ENCODE assay signal across 8 mouse cellular contexts in genomic region chr12:99562073-99562866, GRCm38 (mm10). TPM values are rescaled to one million over a fixed set of nuclear protein-coding genes. Genes with fewer than 3 reads are reported as not detected.
DNase-seq lines count a peak whose midpoint lies in the region; ATAC-seq and TF ChIP-seq lines count a peak whose summit lies in the region.

No protein-coding gene starts in this region.

- H3K27ac ChIP-seq in testis, adult 2 months (ENCODE audit: control insufficient read depth, insufficient read depth, low read depth, low read length) = peak overlapping the region; percentile 77
- 0 out of 2 replicates have a peak overlapping the region, but pooled peaks have one; percentile 11 for H3K27ac ChIP-seq in cortical plate, adult 2 months (ENCODE audit: insufficient read depth, low read length)

- no peaks in the 10 kb centered on the region; the same call in 1 of the 2 replicates for H3K27me3 ChIP-seq in testis, adult 2 months (ENCODE audit: control insufficient read depth, insufficient read depth, low read length)

- intact Hi-C loops in gastrocnemius, postnatal 14 days (cut with DNase I; ENCODE audit: low total_unique reads) = no loop called here
- intact Hi-C loops in left cerebral cortex, postnatal 14 days (cut with DNase I) = loop anchor here (5.0 to 10.0 kb wide), 4 partner anchors 90 to 273 kb away; no protein-coding TSS in a partner anchor

- TF ChIP-seq CTCF in testis, adult 2 months (IDR thresholded peaks at IDR 0.05; ENCODE audit: control insufficient read depth, insufficient read depth, insufficient replicate concordance, low read depth, low read length) = no peak
- TF ChIP-seq CTCF in cortical plate, adult 2 months (IDR thresholded peaks at IDR 0.05; ENCODE audit: extremely low read depth, insufficient read depth, low read length) = no peak

- H3K4me3 ChIP-seq in testis, adult 2 months (ENCODE audit: control insufficient read depth, low read depth, low read length) = peak overlapping the region; percentile 81
- peak overlapping the region; percentile 75 for H3K4me3 ChIP-seq in cortical plate, adult 2 months (ENCODE audit: insufficient read depth, low read length)

- DNase-seq in testis, postnatal 14 days (ENCODE audit: low spot score) = no peak
- DNase-seq in gastrocnemius, postnatal 14 days = peak; percentile 68
- DNase-seq in left cerebral cortex, postnatal 14 days (ENCODE audit: low spot score in 2 of 2) = peak; percentile 33 to 47
- peak; percentile 14 to 30 for DNase-seq in right cerebral cortex, postnatal 36 days (ENCODE audit: low spot score in 2 of 2)

- peak; percentile 15 for ATAC-seq in inflammation-experienced regulatory T-cells, adult 6 months
- ATAC-seq in megakaryocyte-erythroid progenitor cell, adult 5-6 weeks (replicated peaks; ENCODE audit: low FRiP score, low TSS enrichment, poor library complexity, severe bottlenecking) = peak; percentile 35

- no peaks in the 10 kb centered on the region for H3K36me3 ChIP-seq in testis, adult 2 months (ENCODE audit: control insufficient read depth, insufficient read depth, low read length)

- TF ChIP-seq POLR2A in testis, adult 2 months (IDR thresholded peaks at IDR 0.05; ENCODE audit: control insufficient read depth, low read depth, low read length) = 0 out of 2 replicates have a peak, but pooled peaks have one; percentile 22
- TF ChIP-seq POLR2A in cortical plate, adult 2 months (IDR thresholded peaks at IDR 0.05; ENCODE audit: extremely low read depth, insufficient read depth, low read length) = no peak

- H3K4me1 ChIP-seq in testis, adult 2 months (ENCODE audit: control insufficient read depth, insufficient read depth, low read length) = peaks cover 10% of the 10 kb centered on the region
- H3K4me1 ChIP-seq in cortical plate, adult 2 months (ENCODE audit: control insufficient read depth, insufficient read depth, low read length) = peaks cover 3% of the 10 kb centered on the region; the same call in 1 of the 2 replicates

RNA-seq across cellular contexts. Expression of gene Foxn3, which starts 1.1 kb away (rescaled TPM):
- polyA plus RNA-seq in testis, adult 2 months (2012; rRNA removed) = 7.3 and 8.2 TPM in 2 replicates
- 23.6 and 24.9 TPM in 2 replicates for polyA plus RNA-seq in cortical plate, adult 2 months (2012; rRNA removed)
- total RNA-seq in gastrocnemius, postnatal 14 days (2021) = 100 to 1,000 TPM; 194 TPM
- polyA plus RNA-seq in inflammation-experienced regulatory T-cells, adult 6 months (2017; shearing (Covaris generic)) = 100 to 1,000 TPM in 1 of 3 experiments, 10 to 100 TPM in 2; 65.0 to 119 (median 97.5) TPM
- 10 to 100 TPM; 47.2 to 51.6 TPM for total RNA-seq in left cerebral cortex, postnatal 14 days (2021)
- total RNA-seq in megakaryocyte-erythroid progenitor cell, adult 5-6 weeks (2014; fragmentation: Nextera tagmentation) = 118 and 140 TPM in 2 replicates
- total RNA-seq in megakaryocyte-erythroid progenitor cell, adult 5-6 weeks (2017) = 36.9 and 47.6 TPM in 2 replicates
